ENCODE assay signal across 11 mouse cellular contexts in the genomic region with DNA sequence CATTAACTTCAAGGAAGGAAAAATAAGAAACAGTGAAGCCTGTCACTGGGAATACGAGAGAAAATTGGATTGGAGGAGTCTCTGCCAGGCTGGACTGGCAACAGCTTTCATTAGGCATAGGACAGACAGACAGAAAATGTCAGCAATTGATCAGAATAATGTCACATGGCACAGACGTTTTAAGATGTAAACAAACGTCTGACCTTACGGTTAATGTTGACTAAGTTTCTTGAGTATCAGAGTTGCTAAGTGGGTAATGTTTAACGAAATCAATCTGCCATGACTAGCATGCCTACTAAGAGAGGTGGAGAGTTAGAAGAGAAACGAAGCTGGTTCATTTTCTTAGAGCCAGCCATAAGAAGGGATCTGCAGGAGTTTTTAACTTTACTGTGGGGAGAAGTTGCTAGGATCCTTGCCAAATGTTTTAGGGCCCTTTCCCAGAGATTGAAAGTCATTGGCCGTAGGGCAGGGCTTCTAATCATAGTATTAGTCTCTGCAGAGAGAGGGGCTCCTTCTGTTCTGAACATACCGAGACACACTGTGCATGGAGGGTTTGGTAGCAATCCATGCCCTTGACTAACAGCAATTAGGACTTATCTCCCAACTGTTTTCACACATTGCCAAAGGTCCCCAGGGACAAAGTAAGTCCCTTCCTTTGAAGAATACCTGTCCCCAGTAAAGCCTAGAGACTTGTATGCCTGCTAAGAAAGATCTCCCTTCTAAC. TPM values are rescaled to one million over a fixed set of nuclear protein-coding genes. Genes with fewer than 3 reads are reported as not detected.
DNase-seq lines count a peak whose midpoint lies in the region; ATAC-seq and TF ChIP-seq lines count a peak whose summit lies in the region.
"Had no signal": no experiment of that assay in that cellular context is flagged by ENCODE, and none has a peak within 500 bp of the region (broad histone marks: within the 10 kb centered on the region; RNA-seq: fewer than 3 reads in every experiment).

No protein-coding gene starts in this region.

- TF ChIP-seq CTCF in liver, adult 2 months (IDR thresholded peaks at IDR 0.05; ENCODE audit: low read depth, low read length), result no peak

- TF ChIP-seq POLR2A in liver, adult 2 months (IDR thresholded peaks at IDR 0.05; ENCODE audit: extremely low read depth, insufficient read depth, low read length), result no peak

- H3K27me3 ChIP-seq in liver, adult 2 months (ENCODE audit: control insufficient read depth, insufficient read depth, low read length), result no peaks in the 10 kb centered on the region
- H3K27me3 ChIP-seq in liver, embryonic 12.5 days (replicated peaks), result no peaks in the 10 kb centered on the region
- H3K27me3 ChIP-seq in heart, embryonic 14.5 days (ENCODE audit: control insufficient read depth, insufficient read depth, low read length), result no peaks in the 10 kb centered on the region
- no peaks in the 10 kb centered on the region for H3K27me3 ChIP-seq in kidney, embryonic 15.5 days
- H3K27me3 ChIP-seq in stomach, embryonic 16.5 days (ENCODE audit: control insufficient read depth, insufficient read depth, low read length), result no peaks in the 10 kb centered on the region
- H3K27me3 ChIP-seq: limb, embryonic 13.5 days had no signal

- H3K4me3 ChIP-seq in liver, adult 2 months (ENCODE audit: insufficient read depth, low read depth, low read length), result no peak overlapping the region
- H3K4me3 ChIP-seq in liver, embryonic 12.5 days, result no peak overlapping the region
- no peak overlapping the region for H3K4me3 ChIP-seq in heart, embryonic 14.5 days (ENCODE audit: control insufficient read depth in 1 of 2, insufficient read depth in 1 of 2, low read depth in 1 of 2, low read length in 2 of 2)
- no peak overlapping the region for H3K4me3 ChIP-seq in kidney, embryonic 15.5 days (replicated peaks)
- no peak overlapping the region for H3K4me3 ChIP-seq in stomach, embryonic 16.5 days (replicated peaks; ENCODE audit: low read length)
- H3K4me3 ChIP-seq: limb, embryonic 13.5 days had no signal

- no peaks in the 10 kb centered on the region for H3K36me3 ChIP-seq in liver, adult 2 months (ENCODE audit: control insufficient read depth, insufficient read depth, low read length)
- no peaks in the 10 kb centered on the region for H3K36me3 ChIP-seq in liver, embryonic 12.5 days
- no peaks in the 10 kb centered on the region for H3K36me3 ChIP-seq in heart, embryonic 14.5 days (ENCODE audit: control insufficient read depth, insufficient read depth, low read length)
- no peaks in the 10 kb centered on the region for H3K36me3 ChIP-seq in kidney, embryonic 15.5 days
- no peaks in the 10 kb centered on the region for H3K36me3 ChIP-seq in stomach, embryonic 16.5 days (ENCODE audit: control insufficient read depth, insufficient read depth, low read length)
- H3K36me3 ChIP-seq: limb, embryonic 13.5 days had no signal

- peaks cover 19% of the 10 kb centered on the region for H3K4me1 ChIP-seq in liver, adult 2 months (ENCODE audit: control insufficient read depth, insufficient read depth, low read length)
- H3K4me1 ChIP-seq in liver, embryonic 12.5 days, result peaks cover 58% of the 10 kb centered on the region
- peaks cover 18 to 53% of the 10 kb centered on the region in 2 experiments for H3K4me1 ChIP-seq in heart, embryonic 14.5 days (ENCODE audit: control insufficient read depth in 2 of 2, insufficient read depth in 2 of 2, low read length in 2 of 2)
- peaks cover 43% of the 10 kb centered on the region for H3K4me1 ChIP-seq in kidney, embryonic 15.5 days
- H3K4me1 ChIP-seq in stomach, embryonic 16.5 days (ENCODE audit: control insufficient read depth, insufficient read depth, low read length), result peaks cover 14% of the 10 kb centered on the region

- H3K79me2 ChIP-seq in liver, adult 2 months (ENCODE audit: control insufficient read depth, insufficient read depth, low read length), result peaks cover 10% of the 10 kb centered on the region; the same call in 1 of the 2 replicates

- peak; percentile 90 for DNase-seq in liver, adult 2 months (ENCODE audit: extremely low read depth, low read depth, low spot score)
- no peak for DNase-seq in cerebellum, adult 9-11 months
- no peak for DNase-seq in thymus, postnatal 0 days (ENCODE audit: low spot score)
- DNase-seq: cerebellum, adult 2 months; embryo, embryonic 11 days; thymus, postnatal 25 days had no signal

- H3K9ac ChIP-seq in liver, adult 2 months (ENCODE audit: low read depth, low read length), result peak overlapping the region; percentile 33; the same call in 1 of the 2 replicates
- H3K9ac ChIP-seq in liver, embryonic 12.5 days, result no peak overlapping the region
- H3K9ac ChIP-seq in heart, embryonic 14.5 days (ENCODE audit: low read length), result peak overlapping the region; percentile 8; the same call in 1 of the 2 replicates
- H3K9ac ChIP-seq in kidney, embryonic 15.5 days, result no peak overlapping the region
- 0 out of 2 replicates have a peak overlapping the region, but pooled peaks have one; percentile 18 for H3K9ac ChIP-seq in stomach, embryonic 16.5 days (ENCODE audit: low read length)
- H3K9ac ChIP-seq: limb, embryonic 13.5 days had no signal

- no peak for ATAC-seq in liver, embryonic 12.5 days
- ATAC-seq in heart, embryonic 14.5 days (ENCODE audit: insufficient number of reproducible peaks, insufficient read depth, low FRiP score, low read depth), result no peak
- no peak for ATAC-seq in kidney, embryonic 15.5 days (replicated peaks; ENCODE audit: low FRiP score)
- ATAC-seq in stomach, embryonic 16.5 days (ENCODE audit: insufficient read depth, low FRiP score), result no peak

- no peaks in the 10 kb centered on the region for H3K9me3 ChIP-seq in liver, embryonic 12.5 days (replicated peaks)
- H3K9me3 ChIP-seq in heart, embryonic 14.5 days (ENCODE audit: control insufficient read depth, low read length), result no peaks in the 10 kb centered on the region
- H3K9me3 ChIP-seq in kidney, embryonic 15.5 days (replicated peaks), result no peaks in the 10 kb centered on the region
- no peaks in the 10 kb centered on the region for H3K9me3 ChIP-seq in stomach, embryonic 16.5 days (replicated peaks; ENCODE audit: control insufficient read depth, low read length)
- H3K9me3 ChIP-seq: limb, embryonic 13.5 days had no signal

- H3K27ac ChIP-seq in liver, adult 2 months (replicated peaks; ENCODE audit: insufficient read depth, low read depth, low read length), result peak overlapping the region; percentile 84
- H3K27ac ChIP-seq in liver, embryonic 12.5 days, result no peak overlapping the region
- peak overlapping the region; percentile 52 to 97 for H3K27ac ChIP-seq in heart, embryonic 14.5 days (replicated peaks in 1 of 2; ENCODE audit: control insufficient read depth in 1 of 2, insufficient read depth in 1 of 2, low read depth in 2 of 2, low read length in 2 of 2)
- peak overlapping the region; percentile 92 for H3K27ac ChIP-seq in kidney, embryonic 15.5 days
- peak overlapping the region; percentile 73 for H3K27ac ChIP-seq in stomach, embryonic 16.5 days (ENCODE audit: low read length)
- H3K27ac ChIP-seq: limb, embryonic 13.5 days had no signal

- WGBS in liver, adult 2 months, result 25% methylated on average over 8 of the region's 8 CpGs
- 60% methylated on average over 8 of the region's 8 CpGs for WGBS in liver, embryonic 12.5 days (ENCODE audit: insufficient replicate concordance)
- WGBS in heart, embryonic 14.5 days, result 51% methylated on average over 8 of the region's 8 CpGs
- 38% methylated on average over 8 of the region's 8 CpGs for WGBS in kidney, embryonic 15.5 days
- 35% methylated on average over 8 of the region's 8 CpGs for WGBS in stomach, embryonic 16.5 days

- no peak overlapping the region for H3K4me2 ChIP-seq in liver, embryonic 12.5 days
- H3K4me2 ChIP-seq in heart, embryonic 14.5 days (ENCODE audit: low read length), result peak overlapping the region; percentile 74
- H3K4me2 ChIP-seq in kidney, embryonic 15.5 days, result peak overlapping the region; percentile 38
- H3K4me2 ChIP-seq in stomach, embryonic 16.5 days (ENCODE audit: low read depth, low read length), result no peak overlapping the region
- H3K4me2 ChIP-seq: limb, embryonic 13.5 days had no signal

RNA-seq across cellular contexts. Expression of gene Ivns1abp, which starts 2.8 kb away (rescaled TPM):
- 105 and 111 TPM in 2 replicates for total RNA-seq in liver, adult 2 months (2014; rRNA removed)
- polyA plus RNA-seq in liver, adult 2 months (2012; rRNA removed), result 11.4 and 16.7 TPM in 2 replicates
- polyA plus RNA-seq in liver, embryonic 12.5 days (2016; fragmentation: Nextera tagmentation; extraction: Ambion mirVana), result 140 and 141 TPM in 2 replicates
- 305 and 318 TPM in 2 replicates for polyA plus RNA-seq in heart, embryonic 14.5 days (2014; fragmentation: Nextera tagmentation; extraction: Ambion mirVana)
- polyA plus RNA-seq in kidney, embryonic 15.5 days (2015; fragmentation: Nextera tagmentation; extraction: Ambion mirVana), result 421 and 464 TPM in 2 replicates
- 215 and 222 TPM in 2 replicates for polyA plus RNA-seq in stomach, embryonic 16.5 days (2015; fragmentation: Nextera tagmentation; extraction: Ambion mirVana)
- 171 and 193 TPM in 2 replicates for polyA plus RNA-seq in thymus, postnatal 0 days (2015; fragmentation: Nextera tagmentation; extraction: Ambion mirVana)

Comparison
In these comparisons a context has a peak if more than half of its experiments do, and no peak if none do; other contexts are left out.
1. H3K9ac ChIP-seq: peak in liver, adult 2 months (single experiment), heart, embryonic 14.5 days (single experiment) and stomach, embryonic 16.5 days (single experiment); none in liver, embryonic 12.5 days (single experiment) and kidney, embryonic 15.5 days (single experiment).
2. H3K4me2 ChIP-seq: peak in heart, embryonic 14.5 days (single experiment) and kidney, embryonic 15.5 days (single experiment); none in liver, embryonic 12.5 days (single experiment) and stomach, embryonic 16.5 days (single experiment).